Mouse (Mus musculus): ENCODE results near the gene Apbb2. TPM values are rescaled to one million over a fixed set of nuclear protein-coding genes. Genes with fewer than 3 reads are reported as not detected.

Gene Apbb2
- total and polyA plus RNA-seq, 2 experiments from 2014 or later = 31.8 to 41.0 TPM

GRCm38 (mm10) chr5:66346756-66347155, 271.8 kb downstream of the Apbb2 start:
- H3K27ac ChIP-seq (ENCODE audit: low read depth) = no peak overlapping the region
- H3K9me3 ChIP-seq (replicated peaks; ENCODE audit: control insufficient read depth, low read length) = no peaks in the 10 kb centered on the region
- ATAC-seq (ENCODE audit: insufficient read depth, low read depth) = no peak
- no peak for DNase-seq (ENCODE audit: low spot score)
- TF ChIP-seq EP300 (IDR thresholded peaks at IDR 0.05; ENCODE audit: low read depth) (no peak), CTCF (IDR thresholded peaks at IDR 0.05; ENCODE audit: low read depth) (no peak)
- no peaks in the 10 kb centered on the region for H3K4me1 ChIP-seq (ENCODE audit: control insufficient read depth, insufficient read depth)
- WGBS = 89% methylated on average over 6 of the region's 6 CpGs
- H3K27me3 ChIP-seq (ENCODE audit: control insufficient read depth, insufficient read depth, low read length) = no peaks in the 10 kb centered on the region
- H3K36me3 ChIP-seq (replicated peaks; ENCODE audit: control insufficient read depth, insufficient read depth, low read length) = no peaks in the 10 kb centered on the region
- H3K4me2 ChIP-seq (ENCODE audit: low read depth, low read length) = no peak overlapping the region
- no peak overlapping the region for H3K4me3 ChIP-seq (ENCODE audit: low read depth, low read length)
- no peak overlapping the region for H3K9ac ChIP-seq (replicated peaks; ENCODE audit: low read depth, low read length)

GRCm38 (mm10) chr5:66345140-66345539, 273.4 kb downstream of the Apbb2 start:
- Histone ChIP-seq H3K4me2 (ENCODE audit: low read depth, low read length) (no peak overlapping the region), H3K4me1 (ENCODE audit: control insufficient read depth, insufficient read depth) (no peaks in the 10 kb centered on the region), H3K27me3 (ENCODE audit: control insufficient read depth, insufficient read depth, low read length) (no peaks in the 10 kb centered on the region), H3K9ac (replicated peaks; ENCODE audit: low read depth, low read length) (no peak overlapping the region), H3K36me3 (replicated peaks; ENCODE audit: control insufficient read depth, insufficient read depth, low read length) (no peaks in the 10 kb centered on the region), H3K4me3 (ENCODE audit: low read depth, low read length) (no peak overlapping the region), H3K9me3 (replicated peaks; ENCODE audit: control insufficient read depth, low read length) (no peaks in the 10 kb centered on the region), H3K27ac (ENCODE audit: low read depth) (no peak overlapping the region)
- TF ChIP-seq CTCF (IDR thresholded peaks at IDR 0.05; ENCODE audit: low read depth) (no peak), EP300 (IDR thresholded peaks at IDR 0.05; ENCODE audit: low read depth) (no peak)
- ATAC-seq (ENCODE audit: insufficient read depth, low read depth) (no peak), DNase-seq (ENCODE audit: low spot score) (no peak)
- WGBS = 50% methylated on average over 3 of the region's 3 CpGs

- Histone ChIP-seq H3K27me3 (ENCODE audit: control insufficient read depth, insufficient read depth, low read length) (no peaks in the 10 kb centered on the region), H3K27ac (ENCODE audit: low read depth) (no peak overlapping the region), H3K36me3 (replicated peaks; ENCODE audit: control insufficient read depth, insufficient read depth, low read length) (no peaks in the 10 kb centered on the region), H3K9me3 (replicated peaks; ENCODE audit: control insufficient read depth, low read length) (no peaks in the 10 kb centered on the region), H3K4me2 (ENCODE audit: low read depth, low read length) (no peak overlapping the region), H3K4me3 (ENCODE audit: low read depth, low read length) (no peak overlapping the region), H3K9ac (replicated peaks; ENCODE audit: low read depth, low read length) (no peak overlapping the region), H3K4me1 (ENCODE audit: control insufficient read depth, insufficient read depth) (no peaks in the 10 kb centered on the region)
- TF ChIP-seq EP300 (IDR thresholded peaks at IDR 0.05; ENCODE audit: low read depth) = no peak
- ATAC-seq (ENCODE audit: insufficient read depth, low read depth) = no peak
- no peak for DNase-seq (ENCODE audit: low spot score)
- 46% methylated on average over 2 of the region's 2 CpGs for WGBS
These were observed 274.4 kb downstream of the Apbb2 start for GRCm38 (mm10) chr5:66344182-66344581.

GRCm38 (mm10) chr5:66342285-66342684, 276.3 kb downstream of the Apbb2 start:
- Histone ChIP-seq H3K9me3 (replicated peaks; ENCODE audit: control insufficient read depth, low read length) (no peaks in the 10 kb centered on the region), H3K36me3 (replicated peaks; ENCODE audit: control insufficient read depth, insufficient read depth, low read length) (no peaks in the 10 kb centered on the region), H3K4me3 (ENCODE audit: low read depth, low read length) (no peak overlapping the region), H3K9ac (replicated peaks; ENCODE audit: low read depth, low read length) (no peak overlapping the region), H3K4me1 (ENCODE audit: control insufficient read depth, insufficient read depth) (peaks cover 11% of the 10 kb centered on the region), H3K27me3 (ENCODE audit: control insufficient read depth, insufficient read depth, low read length) (no peaks in the 10 kb centered on the region), H3K27ac (ENCODE audit: low read depth) (no peak overlapping the region), H3K4me2 (ENCODE audit: low read depth, low read length) (no peak overlapping the region)
- ATAC-seq (ENCODE audit: insufficient read depth, low read depth) (no peak), DNase-seq (ENCODE audit: low spot score) (no peak)
- TF ChIP-seq CTCF (IDR thresholded peaks at IDR 0.05; ENCODE audit: low read depth) = no peak
- WGBS = 73% methylated on average over 9 of the region's 9 CpGs

GRCm38 (mm10) chr5:66341848-66342247, 276.7 kb downstream of the Apbb2 start:
- no peak for TF ChIP-seq CTCF (IDR thresholded peaks at IDR 0.05; ENCODE audit: low read depth)
- no peak for TF ChIP-seq EP300 (IDR thresholded peaks at IDR 0.05; ENCODE audit: low read depth)
- H3K27me3 ChIP-seq (ENCODE audit: control insufficient read depth, insufficient read depth, low read length) = no peaks in the 10 kb centered on the region
- H3K9ac ChIP-seq (replicated peaks; ENCODE audit: low read depth, low read length) = no peak overlapping the region
- no peak overlapping the region for H3K27ac ChIP-seq (ENCODE audit: low read depth)
- WGBS = 53% methylated on average over 10 of the region's 10 CpGs
- H3K4me2 ChIP-seq (ENCODE audit: low read depth, low read length) = no peak overlapping the region
- no peaks in the 10 kb centered on the region for H3K9me3 ChIP-seq (replicated peaks; ENCODE audit: control insufficient read depth, low read length)
- DNase-seq (ENCODE audit: low spot score) (no peak), ATAC-seq (ENCODE audit: insufficient read depth, low read depth) (no peak)
- peaks cover 15% of the 10 kb centered on the region for H3K4me1 ChIP-seq (ENCODE audit: control insufficient read depth, insufficient read depth)
- H3K4me3 ChIP-seq (ENCODE audit: low read depth, low read length) = no peak overlapping the region
- no peaks in the 10 kb centered on the region for H3K36me3 ChIP-seq (replicated peaks; ENCODE audit: control insufficient read depth, insufficient read depth, low read length)

GRCm38 (mm10) chr5:66340356-66341102, 278.1 kb downstream of the Apbb2 start:
- no peaks in the 10 kb centered on the region for H3K27me3 ChIP-seq (ENCODE audit: control insufficient read depth, insufficient read depth, low read length)
- ATAC-seq (ENCODE audit: insufficient read depth, low read depth) = no peak
- H3K4me1 ChIP-seq (ENCODE audit: control insufficient read depth, insufficient read depth) = peaks cover 15% of the 10 kb centered on the region
- DNase-seq (ENCODE audit: low spot score) = no peak
- H3K9ac ChIP-seq (replicated peaks; ENCODE audit: low read depth, low read length) = no peak overlapping the region
- H3K27ac ChIP-seq (ENCODE audit: low read depth) = no peak overlapping the region
- TF ChIP-seq CTCF (IDR thresholded peaks at IDR 0.05; ENCODE audit: low read depth) (no peak), EP300 (IDR thresholded peaks at IDR 0.05; ENCODE audit: low read depth) (no peak)
- H3K4me3 ChIP-seq (ENCODE audit: low read depth, low read length) = no peak overlapping the region
- H3K9me3 ChIP-seq (replicated peaks; ENCODE audit: control insufficient read depth, low read length) = no peaks in the 10 kb centered on the region
- no peaks in the 10 kb centered on the region for H3K36me3 ChIP-seq (replicated peaks; ENCODE audit: control insufficient read depth, insufficient read depth, low read length)
- no peak overlapping the region for H3K4me2 ChIP-seq (ENCODE audit: low read depth, low read length)
- WGBS = 78% methylated on average over 17 of the region's 17 CpGs

All from heart, postnatal 0 days (tissue).